Mouse (Mus musculus) intestine, embryonic 14.5 days (tissue): ENCODE data around the gene Frzb. TPM values are rescaled to one million over a fixed set of nuclear protein-coding genes. Genes with fewer than 3 reads are reported as not detected.

Experiments
- ATAC-seq: fragments of 200-750 bp; cut with Nextera tagmentation; replicated peaks from 2 replicates; pipeline ENCODE4 v1.8.0; 2017; ENCODE audit warnings: low read depth, moderate number of reproducible peaks, moderate TSS enrichment, moderate library complexity; ENCODE audit not compliant: low FRiP score, low TSS enrichment
- DNase-seq: peaks from one replicate; pipeline ENCODE4 v3.0.0-alpha.2; 2018; ENCODE audit warnings: low spot score
- H3K27ac ChIP-seq: fragments of 300-500 bp; sonication (generic); 2 replicates; pipeline ENCODE4 v1.5.1; 2014; ENCODE audit warnings: low read depth, mild to moderate bottlenecking, control low read depth
- H3K27me3 ChIP-seq: fragments of 300-500 bp; sonication (generic); replicated peaks from 2 replicates; pipeline ENCODE4 v1.6.1; 2014; ENCODE audit warnings: low read length, control low read depth; ENCODE audit not compliant: control insufficient read depth, insufficient read depth
- H3K36me3 ChIP-seq: fragments of 300-500 bp; sonication (generic); 2 replicates; pipeline ENCODE4 v1.6.1; 2014; ENCODE audit warnings: low read length, control low read depth; ENCODE audit not compliant: control insufficient read depth, insufficient read depth
- H3K4me1 ChIP-seq: fragments of 300-500 bp; sonication (generic); replicated peaks from 2 replicates; pipeline ENCODE4 v1.6.1; 2014; ENCODE audit warnings: low read length, control low read depth, mixed read lengths; ENCODE audit not compliant: control insufficient read depth, insufficient read depth
- H3K4me2 ChIP-seq: fragments of 300-500 bp; sonication (generic); 2 replicates; pipeline ENCODE4 v1.6.1; 2014; ENCODE audit warnings: low read length
- H3K4me3 ChIP-seq: fragments of 300-500 bp; sonication (generic); 2 replicates; pipeline ENCODE4 v1.5.1; 2014; ENCODE audit warnings: low read depth, low read length, control low read depth, mixed read lengths
- H3K9ac ChIP-seq: fragments of 300-500 bp; sonication (generic); 2 replicates; pipeline ENCODE4 v1.6.1; 2014; ENCODE audit warnings: mild to moderate bottlenecking, low read length
- H3K9me3 ChIP-seq: fragments of 300-500 bp; sonication (generic); 2 replicates; pipeline ENCODE4 v1.6.1; 2016; ENCODE audit warnings: low read length, control low read depth; ENCODE audit not compliant: control insufficient read depth
- WGBS: fragments of 180-500 bp; shearing (Covaris S2); extraction: QIAGEN DNeasy Blood & Tissue Kit; methylation state at CpG from one replicate; pipeline ENCODE4 v1.1.7; 2014; 5-methylcytosine and 5-hydroxymethylcytosine counted together
- polyA plus RNA-seq: library from polyadenylated mRNA; unstranded; fragments of >200 nt; fragmentation: Nextera tagmentation; extraction: Ambion mirVana; gene quantifications from 2 replicates; pipeline ENCODE4 v1.2.1, GENCODE M21; 2014

The Frzb gene
- polyA plus RNA-seq, 1 experiment from 2014 or later: 1.9 TPM

DNA sequence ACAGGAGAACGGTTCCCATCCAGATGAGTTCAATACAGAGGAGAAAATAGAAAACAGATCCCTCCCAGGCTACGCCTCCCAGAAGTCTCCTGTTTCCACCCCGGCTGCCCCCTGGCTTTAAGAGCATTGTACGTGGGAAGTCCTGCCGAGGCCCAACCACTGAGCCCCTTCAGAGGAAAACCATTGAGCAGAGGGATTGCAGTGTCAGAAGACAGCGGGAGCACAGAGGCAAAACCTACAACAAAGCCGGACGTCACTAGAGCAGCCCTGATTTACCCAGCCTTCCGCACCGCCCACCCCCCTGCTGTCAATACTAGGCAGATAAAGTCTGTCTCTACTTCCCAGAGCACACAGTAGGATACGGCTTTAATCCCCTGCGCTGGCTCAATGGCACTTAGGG lies 806 bp upstream of the Frzb start:
- no peaks in the 10 kb centered on the region for H3K4me1 ChIP-seq
- peak; percentile 22; the same call in 1 of the 2 replicates for ATAC-seq
- peak; percentile 71 for DNase-seq
- peak overlapping the region; percentile 1; the same call in 1 of the 2 replicates for H3K9ac ChIP-seq
- H3K36me3 ChIP-seq: no peaks in the 10 kb centered on the region
- WGBS: 3% methylated on average over 12 of the region's 12 CpGs
- H3K4me2 ChIP-seq: peak overlapping the region; percentile 85
- H3K4me3 ChIP-seq: peak overlapping the region; percentile 65
- H3K9me3 ChIP-seq: no peaks in the 10 kb centered on the region
- H3K27me3 ChIP-seq: peaks cover 18% of the 10 kb centered on the region; the same call in 1 of the 2 replicates
- H3K27ac ChIP-seq: no peak overlapping the region

- Histone ChIP-seq H3K27ac (no peak overlapping the region), H3K27me3 (peaks cover 18% of the 10 kb centered on the region; the same call in 1 of the 2 replicates), H3K9me3 (no peaks in the 10 kb centered on the region), H3K4me1 (no peaks in the 10 kb centered on the region), H3K4me2 (peak overlapping the region; percentile 85), H3K4me3 (peak overlapping the region; percentile 65), H3K9ac (peak overlapping the region; percentile 1), H3K36me3 (no peaks in the 10 kb centered on the region)
- WGBS: under 1% methylated on average over 54 of the region's 54 CpGs
- DNase-seq: peak; percentile 77
- peak; percentile 78 for ATAC-seq
These were observed 895 bp downstream of the Frzb start for GRCm38 (mm10) chr2:80446308-80447151.

GRCm38 (mm10) chr2:80445926-80446307 lies 1.5 kb downstream of the Frzb start:
- WGBS: 13% methylated on average over 10 of the region's 10 CpGs
- Histone ChIP-seq H3K9ac (peak overlapping the region; percentile 1; the same call in 1 of the 2 replicates), H3K4me2 (peak overlapping the region; percentile 85)

GRCm38 (mm10) chr2:80445491-80445890 lies 1.9 kb downstream of the Frzb start:
- Histone ChIP-seq H3K9ac (no peak overlapping the region), H3K36me3 (no peaks in the 10 kb centered on the region), H3K4me1 (no peaks in the 10 kb centered on the region), H3K4me2 (no peak overlapping the region), H3K27me3 (peaks cover 18% of the 10 kb centered on the region; the same call in 1 of the 2 replicates), H3K4me3 (no peak overlapping the region), H3K27ac (no peak overlapping the region), H3K9me3 (no peaks in the 10 kb centered on the region)
- 51% methylated on average over 10 of the region's 10 CpGs for WGBS
- no peak for DNase-seq
- ATAC-seq: no peak

More at GRCm38 (mm10) chr2:80445926-80446307, 1.5 kb downstream of the Frzb start:
- Histone ChIP-seq H3K9me3 (no peaks in the 10 kb centered on the region), H3K4me3 (peak overlapping the region; percentile 65), H3K27ac (no peak overlapping the region), H3K27me3 (peaks cover 18% of the 10 kb centered on the region; the same call in 1 of the 2 replicates), H3K4me1 (no peaks in the 10 kb centered on the region), H3K36me3 (no peaks in the 10 kb centered on the region)
- no peak for ATAC-seq
- no peak for DNase-seq

- Histone ChIP-seq H3K27me3 (peaks cover 18% of the 10 kb centered on the region; the same call in 1 of the 2 replicates), H3K36me3 (no peaks in the 10 kb centered on the region), H3K4me2 (no peak overlapping the region), H3K9ac (no peak overlapping the region), H3K4me1 (no peaks in the 10 kb centered on the region), H3K27ac (no peak overlapping the region), H3K9me3 (no peaks in the 10 kb centered on the region), H3K4me3 (no peak overlapping the region)
- DNase-seq (peak; percentile 53), ATAC-seq (no peak)
- 57% methylated on average over 14 of the region's 14 CpGs for WGBS
These were observed 2.7 kb downstream of the Frzb start for GRCm38 (mm10) chr2:80444418-80445365.

DNA sequence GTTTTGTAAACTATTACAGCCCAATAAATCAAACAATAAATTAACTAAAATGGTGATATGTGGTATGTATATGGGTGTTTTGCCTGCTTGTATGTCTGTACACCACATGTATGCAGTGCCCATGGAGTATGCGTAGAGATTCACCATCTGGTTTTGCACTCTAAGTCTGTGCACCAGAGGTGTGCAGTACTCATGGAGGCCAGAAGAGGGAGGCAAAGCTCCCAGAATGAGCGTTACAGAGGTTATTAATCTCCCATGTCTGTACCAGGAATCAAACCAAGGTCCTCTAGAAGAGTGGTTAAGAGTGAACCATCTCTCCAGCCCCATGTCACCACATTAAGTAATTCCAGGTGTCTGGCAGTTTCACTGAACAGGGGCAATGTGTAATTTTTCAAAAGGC lies 3.5 kb downstream of the Frzb start:
- H3K4me2 ChIP-seq: no peak overlapping the region
- WGBS: 93% methylated on average over 2 of the region's 2 CpGs
- no peaks in the 10 kb centered on the region for H3K36me3 ChIP-seq
- H3K9ac ChIP-seq: no peak overlapping the region
- no peak overlapping the region for H3K27ac ChIP-seq
- no peaks in the 10 kb centered on the region for H3K9me3 ChIP-seq
- H3K27me3 ChIP-seq: peaks cover 18% of the 10 kb centered on the region; the same call in 1 of the 2 replicates
- no peak overlapping the region for H3K4me3 ChIP-seq
- no peak for ATAC-seq
- no peak for DNase-seq
- H3K4me1 ChIP-seq: no peaks in the 10 kb centered on the region

DNA sequence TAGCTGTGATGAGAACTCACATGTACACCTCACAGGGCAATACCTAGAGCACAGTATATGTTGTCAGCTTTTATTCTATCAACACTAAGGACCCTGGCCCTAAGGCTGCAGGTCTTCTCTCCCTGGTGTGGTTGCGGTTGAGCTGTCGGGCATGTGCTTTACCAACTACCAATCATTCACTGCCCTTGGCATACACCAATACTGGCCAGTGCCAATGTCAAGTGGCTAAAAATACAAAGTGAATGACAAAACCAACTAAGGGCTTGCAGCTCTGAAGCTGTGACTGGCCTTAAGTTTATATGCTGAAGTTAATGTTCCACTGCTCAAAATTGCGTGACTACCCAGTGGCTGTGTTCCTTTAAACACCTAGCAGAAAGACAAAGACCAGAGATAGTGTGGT lies 6.0 kb downstream of the Frzb start:
- no peak overlapping the region for H3K4me3 ChIP-seq
- no peaks in the 10 kb centered on the region for H3K4me1 ChIP-seq
- H3K9me3 ChIP-seq: no peaks in the 10 kb centered on the region
- ATAC-seq (no peak), DNase-seq (no peak)
- H3K4me2 ChIP-seq: no peak overlapping the region
- no peak overlapping the region for H3K9ac ChIP-seq
- no peak overlapping the region for H3K27ac ChIP-seq
- WGBS: 91% methylated on average over 3 of the region's 3 CpGs
- H3K36me3 ChIP-seq: no peaks in the 10 kb centered on the region
- H3K27me3 ChIP-seq: peaks cover 14% of the 10 kb centered on the region; the same call in 1 of the 2 replicates

DNA sequence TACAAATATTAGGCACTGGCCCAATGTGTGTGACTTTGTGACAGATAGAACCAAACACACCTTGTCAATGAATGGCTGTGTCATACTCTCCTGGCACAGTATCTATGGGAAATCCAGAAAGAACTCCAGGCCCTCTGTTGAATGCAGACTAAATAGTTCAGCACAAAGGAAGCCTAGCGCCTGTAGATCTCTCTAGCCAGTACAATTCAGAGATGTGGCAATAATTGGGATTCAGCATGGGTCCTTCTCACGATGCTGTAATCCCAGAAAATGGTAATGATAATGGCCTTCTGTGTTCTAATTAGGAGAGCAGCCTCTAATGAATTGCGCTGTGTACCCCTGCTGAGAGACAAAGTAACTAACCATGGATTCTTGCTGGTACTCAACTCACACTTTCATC lies 8.6 kb downstream of the Frzb start:
- Histone ChIP-seq H3K9me3 (no peaks in the 10 kb centered on the region), H3K4me1 (no peaks in the 10 kb centered on the region; the same call in 1 of the 2 replicates), H3K4me3 (no peak overlapping the region), H3K9ac (no peak overlapping the region), H3K27ac (no peak overlapping the region), H3K36me3 (no peaks in the 10 kb centered on the region), H3K27me3 (no peaks in the 10 kb centered on the region), H3K4me2 (no peak overlapping the region)
- WGBS: 88% methylated on average over 3 of the region's 3 CpGs
- no peak for DNase-seq
- ATAC-seq: no peak
